Mouse (Mus musculus) liver, postnatal 0 days (tissue): ENCODE measurements around the gene Olfr922.

Source experiments
- CTCF ChIP-seq: sonication (generic); IDR thresholded peaks from 2 replicates; pipeline ENCODE4 v1.5.1; 2016; ENCODE audit warnings: antibody characterized with exemption, low read depth
- EP300 ChIP-seq: IDR thresholded peaks from 2 replicates; pipeline ENCODE4 v1.6.1; 2016; ENCODE audit warnings: antibody characterized with exemption, low read depth, mild to moderate bottlenecking

GRCm38 (mm10) chr9:38805696-38806095 lies 8.7 kb upstream of the Olfr922 start:
- TF ChIP-seq EP300, result no peak
- no peak for TF ChIP-seq CTCF
